ENCODE assay signal across 17 mouse cellular contexts in genomic region chr6:108674221-108674620, GRCm38 (mm10).
"Had no signal": no experiment of that assay in that cellular context is flagged by ENCODE, and none has a peak within 500 bp of the region (broad histone marks: within the 10 kb centered on the region; RNA-seq: fewer than 3 reads in every experiment).

No protein-coding gene starts in this region.

- H3K4me3 ChIP-seq: kidney, embryonic 15.5 days; limb, embryonic 10.5 days; limb, embryonic 13.5 days; liver, embryonic 12.5 days; liver, embryonic 15.5 days; lung, embryonic 15.5 days; midbrain, embryonic 13.5 days had no signal

- H3K9me3 ChIP-seq: kidney, embryonic 15.5 days; limb, embryonic 10.5 days; limb, embryonic 13.5 days; liver, embryonic 12.5 days; liver, embryonic 15.5 days; lung, embryonic 15.5 days; midbrain, embryonic 13.5 days had no signal

- H3K4me2 ChIP-seq: kidney, embryonic 15.5 days; limb, embryonic 13.5 days; liver, embryonic 12.5 days; liver, embryonic 15.5 days; lung, embryonic 15.5 days; midbrain, embryonic 13.5 days had no signal

- H3K4me1 ChIP-seq: limb, embryonic 10.5 days; limb, embryonic 13.5 days; lung, embryonic 15.5 days; midbrain, embryonic 13.5 days had no signal

- H3K27me3 ChIP-seq: limb, embryonic 13.5 days; lung, embryonic 15.5 days had no signal

- H3K9ac ChIP-seq: kidney, embryonic 15.5 days; limb, embryonic 13.5 days; liver, embryonic 12.5 days; liver, embryonic 15.5 days; lung, embryonic 15.5 days; midbrain, embryonic 13.5 days had no signal

- DNase-seq: kidney, adult 8-10 months; kidney, postnatal 10 days; kidney, postnatal 36 days; liver; lung, adult 18-20 months; lung, postnatal 10 days; lung, postnatal 4 days; thymus, adult 18-20 months; thymus, postnatal 36 days had no signal

- H3K36me3 ChIP-seq: kidney, embryonic 15.5 days; limb, embryonic 10.5 days; limb, embryonic 13.5 days; liver, embryonic 12.5 days; liver, embryonic 15.5 days; lung, embryonic 15.5 days; midbrain, embryonic 13.5 days had no signal

- ATAC-seq: liver, embryonic 12.5 days; midbrain, embryonic 13.5 days; midbrain, embryonic 16.5 days had no signal

- H3K27ac ChIP-seq: kidney, embryonic 15.5 days; limb, embryonic 10.5 days; limb, embryonic 13.5 days; liver, embryonic 12.5 days; liver, embryonic 15.5 days; lung, embryonic 15.5 days; midbrain, embryonic 13.5 days had no signal
